Mouse (Mus musculus) lung, postnatal 0 days (tissue): ENCODE measurements around the gene Neurl3.

Experiments used
- CTCF ChIP-seq: IDR thresholded peaks from 2 replicates; pipeline ENCODE4 v1.5.1; 2016; ENCODE audit warnings: antibody characterized with exemption, mild to moderate bottlenecking
- EP300 ChIP-seq: IDR thresholded peaks from 2 replicates; pipeline ENCODE4 v1.6.1; 2016; ENCODE audit warnings: antibody characterized with exemption, mild to moderate bottlenecking, control low read depth

DNA sequence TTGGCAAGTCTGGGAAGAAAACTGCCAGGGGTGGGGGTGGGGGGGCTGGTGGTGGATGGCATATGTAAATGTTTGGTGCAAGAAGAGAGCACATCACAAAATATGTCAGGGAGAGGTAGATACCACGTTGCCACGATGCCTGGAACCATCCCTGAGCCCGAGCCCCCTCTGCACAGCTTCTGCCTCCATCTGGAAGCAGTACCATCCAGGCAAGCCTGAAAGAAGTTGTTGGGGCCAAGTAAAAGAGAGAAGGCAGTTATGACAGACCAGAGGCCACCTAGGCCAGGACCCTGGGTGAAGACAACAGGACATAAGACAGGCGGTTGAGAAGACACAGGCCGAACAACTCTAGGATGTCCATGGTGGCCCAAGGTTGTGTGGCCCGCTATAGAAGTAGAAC, 26.0 kb upstream of the Neurl3 start:
- TF ChIP-seq CTCF (no peak), EP300 (no peak)
